Mouse (Mus musculus): ENCODE results near the gene Plekha6.

DNA sequence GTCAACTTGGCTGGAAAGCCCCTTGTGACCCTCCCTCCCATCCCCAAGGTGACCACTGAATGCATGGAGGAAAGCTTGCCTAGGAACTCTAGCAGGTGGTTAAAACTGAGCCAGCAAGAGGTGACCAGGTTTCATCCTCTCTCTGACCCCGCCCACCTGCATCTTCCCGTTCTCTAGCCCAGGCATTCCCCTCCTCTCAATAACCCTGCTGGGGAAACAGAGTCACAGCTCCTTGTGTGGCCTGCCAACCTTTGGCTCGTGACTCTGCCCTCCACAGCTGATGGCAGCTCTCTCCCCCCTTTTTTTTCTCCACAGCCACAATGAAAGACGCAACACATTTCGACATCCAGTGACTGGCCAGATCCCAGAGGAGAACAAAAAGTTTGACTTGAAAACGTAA lies 94.7 kb downstream of the Plekha6 start:
- TF ChIP-seq CTCF (IDR thresholded peaks at IDR 0.05; ENCODE audit: low read depth) (no peak), EP300 (IDR thresholded peaks at IDR 0.05; ENCODE audit: low read depth) (no peak)
